Mouse (Mus musculus) natural killer cell, adult 2 months (primary cell): ENCODE measurements around the gene Prdx2.

Experiments used
- DNase-seq, 2 experiments: peaks; one replicate each; pipeline ENCODE4 v3.0.0; 2022; ENCODE audit warnings: low spot score in 2 of 2

Prdx2 gene

DNA sequence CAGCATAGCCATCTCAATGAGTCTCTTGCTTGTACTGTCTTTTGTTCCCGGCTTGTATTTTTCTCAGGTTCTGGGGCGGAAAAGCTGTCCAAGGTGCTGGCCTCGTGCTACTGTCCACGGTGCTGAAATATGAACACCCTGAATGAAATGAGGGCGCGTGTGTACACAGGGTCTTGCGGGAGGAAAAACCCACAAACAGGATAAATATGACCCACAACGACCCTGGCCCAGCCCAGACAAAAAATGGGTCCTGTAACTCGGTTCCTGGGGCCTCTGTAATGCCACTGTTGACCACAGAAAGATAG lies 22.2 kb upstream of the Prdx2 start:
- peak in 1 of 2 experiments; percentile 33 for DNase-seq

DNA sequence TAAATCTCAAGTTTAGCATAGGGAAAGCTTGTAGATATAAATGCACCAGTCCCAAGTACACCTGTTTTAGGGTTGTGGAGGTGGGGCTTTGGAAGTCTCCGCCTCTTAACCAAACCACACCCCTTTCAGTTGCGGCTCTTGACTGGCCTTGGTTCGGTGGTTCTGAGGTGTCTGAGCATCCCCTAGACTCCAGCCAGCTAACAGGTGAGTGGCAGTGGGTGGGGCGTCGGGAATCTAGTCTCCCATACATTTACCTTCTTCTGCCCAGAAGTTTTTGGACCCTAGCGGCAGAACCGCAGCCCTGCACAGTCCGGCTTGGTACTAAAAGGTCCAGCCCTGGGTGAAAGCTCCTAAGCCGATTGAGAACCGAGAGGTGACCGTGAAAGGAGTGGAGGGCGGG lies 19.6 kb upstream of the Prdx2 start:
- no peak for DNase-seq

DNA sequence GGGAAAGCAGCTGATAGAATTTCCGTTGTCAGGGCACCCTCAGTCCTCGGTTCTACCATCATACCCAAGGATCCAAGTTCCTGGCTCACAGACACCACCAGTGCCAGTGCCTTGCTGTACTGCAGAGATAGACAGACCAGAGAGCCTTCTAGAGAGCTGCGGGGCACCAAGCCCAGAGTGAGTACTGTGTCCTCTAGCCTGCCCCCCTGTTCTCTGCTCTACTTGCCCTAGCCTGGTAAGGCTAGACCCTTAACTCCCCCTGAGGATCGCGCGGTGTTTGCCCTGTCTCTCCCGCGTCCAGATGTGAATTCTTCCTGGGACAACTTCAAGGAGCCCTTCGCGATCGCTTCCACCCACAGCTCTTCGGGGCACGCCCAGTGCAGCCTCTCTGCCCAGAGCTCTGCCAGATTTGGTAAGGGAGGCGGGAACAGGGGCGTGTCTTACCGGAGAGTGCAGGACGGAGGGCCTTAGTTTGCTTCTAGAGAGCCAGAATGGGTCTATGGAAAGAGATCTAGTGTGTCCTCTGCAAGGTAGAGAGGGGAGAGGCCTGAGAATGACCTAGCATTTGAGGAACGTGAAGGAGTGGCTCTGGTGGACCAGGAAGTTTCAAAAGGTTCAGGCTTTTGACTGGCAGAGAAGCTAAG lies 16.7 kb upstream of the Prdx2 start:
- no peak for DNase-seq

DNA sequence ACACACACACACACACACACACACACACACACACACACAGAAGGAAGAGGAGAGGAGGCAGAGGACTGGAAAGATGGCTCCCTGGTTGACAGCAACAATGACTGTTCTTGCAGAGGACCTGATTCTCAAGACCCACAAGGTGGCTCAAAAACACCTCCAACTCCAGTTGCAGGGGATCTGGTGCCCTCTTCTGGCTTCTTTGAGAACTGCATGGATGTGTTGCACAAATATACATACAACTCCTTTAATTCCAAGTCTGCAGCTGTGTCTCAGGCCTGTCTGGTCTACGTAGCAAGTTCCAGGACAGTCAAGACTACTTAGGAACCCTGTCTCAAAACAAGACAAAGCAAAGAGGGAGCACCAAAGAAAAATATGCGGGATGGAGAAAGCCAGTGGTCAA lies 12.6 kb upstream of the Prdx2 start:
- DNase-seq, result peak; percentile 53 to 74

DNA sequence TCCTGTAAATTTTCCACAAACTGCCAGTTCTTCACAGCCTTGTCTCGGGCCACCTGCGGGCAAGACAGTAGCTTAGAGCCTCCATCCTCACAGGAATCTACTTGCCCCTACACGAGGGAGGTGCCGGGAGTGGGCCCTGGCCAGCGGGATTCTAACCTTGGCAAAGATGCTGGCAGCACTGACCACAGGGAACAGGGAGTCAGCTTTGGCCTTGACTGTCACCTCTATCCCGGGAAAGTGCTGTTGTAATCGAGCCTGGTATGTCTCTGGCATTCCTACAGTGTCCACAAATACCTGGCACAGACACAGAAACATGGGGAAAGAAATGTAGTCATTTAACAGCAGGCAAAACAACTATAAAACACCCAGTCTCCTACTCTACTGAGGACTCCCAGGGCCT lies 9.6 kb upstream of the Prdx2 start:
- DNase-seq, result no peak

DNA sequence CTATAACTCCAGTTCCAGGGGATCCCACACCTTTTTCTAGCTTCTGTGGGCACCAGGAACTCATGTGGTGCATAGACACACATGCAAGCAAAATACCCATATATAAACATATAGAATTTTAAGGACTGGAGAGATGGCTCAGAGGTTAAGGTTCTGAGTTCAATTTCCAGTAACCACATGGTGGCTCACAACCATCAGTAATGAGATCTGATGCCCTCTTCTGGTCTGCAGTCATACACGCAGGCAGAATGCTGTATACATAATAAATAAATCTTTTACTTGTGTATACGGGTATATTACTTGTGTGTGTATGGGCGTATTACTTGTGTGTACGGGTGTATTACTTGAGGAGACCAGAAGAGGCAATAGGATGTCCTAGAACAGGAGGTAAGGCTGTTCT lies 5.4 kb upstream of the Prdx2 start:
- no peak for DNase-seq

DNA sequence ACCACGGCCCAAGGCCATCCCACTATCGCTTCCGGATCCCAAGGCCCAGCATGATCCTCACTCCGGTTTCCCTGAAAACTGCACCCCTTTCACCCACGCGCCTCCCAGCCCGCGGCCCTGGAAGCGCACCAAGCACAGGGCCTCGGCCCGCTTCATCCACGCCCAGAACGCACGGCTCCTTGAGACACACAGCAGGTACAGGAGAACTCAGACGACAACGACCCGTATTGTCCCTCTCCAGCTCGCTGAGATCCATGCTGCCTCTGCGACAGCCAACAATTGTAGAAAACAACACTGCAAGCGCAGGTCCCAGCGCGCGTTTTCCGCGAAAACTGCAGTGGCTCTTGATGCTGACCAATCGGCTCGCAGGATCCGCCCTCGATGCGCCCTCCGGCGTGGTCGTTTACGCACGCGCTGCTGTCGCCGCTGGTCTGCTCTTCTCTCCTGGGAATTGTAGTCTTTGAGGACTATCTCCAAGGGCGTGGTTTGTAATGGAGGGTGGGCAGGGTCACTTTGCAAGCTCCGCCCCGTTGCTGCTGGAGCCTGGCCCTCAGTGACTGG lies 3.6 kb upstream of the Prdx2 start:
- peak; percentile 82 to 90 for DNase-seq

DNA sequence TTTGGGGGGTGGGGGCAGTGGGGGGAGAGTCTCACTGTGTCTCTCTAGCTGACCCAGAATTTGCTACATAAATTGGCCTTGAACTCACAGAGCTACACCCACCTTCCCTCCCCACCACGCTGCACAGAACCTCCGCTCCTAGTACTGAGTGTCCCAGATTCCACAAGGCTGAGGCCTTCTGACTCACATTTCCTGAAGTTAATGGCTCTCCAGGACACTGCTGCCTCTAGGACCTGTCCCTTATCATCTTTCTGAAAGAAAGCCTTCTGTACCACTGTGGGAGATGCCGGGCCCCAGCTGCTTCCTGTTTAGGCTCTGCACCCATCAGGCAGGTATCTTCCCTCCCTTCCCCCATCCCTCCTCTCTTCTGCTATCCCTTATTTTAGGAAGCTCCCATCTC lies 2.8 kb upstream of the Prdx2 start:
- DNase-seq, result no peak

DNA sequence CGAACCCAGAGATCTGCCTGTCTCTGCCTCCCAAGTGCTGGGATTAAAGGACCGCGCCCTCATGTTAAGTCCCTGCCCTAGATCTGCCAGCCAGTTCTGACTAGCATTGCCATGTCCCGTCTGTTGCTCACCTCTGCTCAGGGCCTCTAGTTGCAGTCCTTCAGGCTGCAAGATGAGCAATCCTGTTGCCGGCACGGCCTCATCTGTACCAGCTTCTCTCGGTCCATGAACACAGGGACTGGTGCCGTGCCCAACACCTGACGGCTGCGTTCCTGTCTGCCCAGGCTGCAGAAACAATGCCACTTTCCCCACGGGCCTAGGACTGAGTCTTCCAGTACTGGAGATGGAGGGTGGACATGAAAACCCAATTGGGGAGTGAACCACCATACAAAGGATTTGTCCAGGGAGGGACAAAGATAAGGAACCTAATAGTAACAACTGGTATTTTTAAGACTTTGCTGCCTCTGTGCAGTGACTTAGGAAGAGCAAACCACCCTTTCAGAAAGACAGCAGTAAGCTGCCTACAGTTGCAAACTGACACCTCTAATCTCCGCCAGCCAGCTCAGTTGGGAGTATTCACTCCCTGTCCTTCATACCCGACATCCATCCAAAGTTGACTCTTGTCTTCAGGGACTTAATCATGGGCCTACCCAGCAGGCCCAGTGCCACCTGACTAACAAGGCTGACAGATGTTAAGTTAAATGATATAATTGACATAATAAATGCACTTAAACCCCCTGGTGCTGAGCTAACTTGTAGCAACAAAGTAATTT lies 1.7 kb upstream of the Prdx2 start:
- no peak for DNase-seq

DNA sequence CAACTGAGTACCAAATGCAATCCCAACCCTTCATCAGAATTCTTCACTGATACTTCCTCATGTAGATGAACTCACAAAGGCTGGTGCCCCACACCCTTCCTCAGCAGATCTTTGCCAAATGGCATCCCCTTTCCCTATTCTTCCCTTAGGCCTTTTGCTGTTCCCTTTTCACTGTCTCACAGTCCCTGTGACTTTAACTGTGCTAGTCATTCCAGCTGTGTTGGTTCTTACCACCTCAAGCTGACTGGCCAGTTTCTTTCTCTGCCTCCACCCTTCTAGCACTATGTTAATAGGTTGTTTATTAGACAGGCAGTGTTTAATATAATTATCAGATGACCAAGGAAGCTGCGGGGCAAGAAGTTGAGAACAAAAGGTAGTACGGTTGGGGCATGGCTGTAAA lies 737 bp upstream of the Prdx2 start:
- DNase-seq, result no peak

DNA sequence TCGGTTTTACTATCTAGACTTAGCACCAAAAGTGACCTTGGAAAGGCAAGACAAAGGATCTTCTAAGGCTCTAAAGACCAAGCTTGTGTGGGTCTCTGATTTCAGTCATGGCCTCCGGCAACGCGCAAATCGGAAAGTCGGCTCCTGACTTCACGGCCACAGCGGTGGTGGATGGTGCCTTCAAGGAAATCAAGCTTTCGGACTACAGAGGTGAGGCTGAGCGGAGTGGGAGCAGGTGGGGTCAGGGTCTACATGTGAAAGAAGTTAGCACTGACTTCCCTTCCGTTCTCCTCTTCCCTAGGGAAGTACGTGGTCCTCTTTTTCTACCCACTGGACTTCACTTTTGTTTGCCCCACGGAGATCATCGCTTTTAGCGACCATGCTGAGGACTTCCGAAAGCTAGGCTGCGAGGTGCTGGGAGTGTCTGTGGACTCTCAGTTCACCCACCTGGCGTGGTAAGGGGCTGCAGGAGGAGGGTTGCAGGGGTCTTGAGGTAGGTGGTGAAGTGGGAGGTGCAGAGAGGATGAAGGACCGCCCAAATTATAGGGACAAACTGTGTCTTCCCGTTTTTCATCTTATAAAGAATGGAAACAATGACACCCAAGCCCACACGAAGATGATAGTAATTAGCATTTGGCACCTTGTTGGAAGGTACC lies 876 bp downstream of the Prdx2 start:
- DNase-seq, result no peak

DNA sequence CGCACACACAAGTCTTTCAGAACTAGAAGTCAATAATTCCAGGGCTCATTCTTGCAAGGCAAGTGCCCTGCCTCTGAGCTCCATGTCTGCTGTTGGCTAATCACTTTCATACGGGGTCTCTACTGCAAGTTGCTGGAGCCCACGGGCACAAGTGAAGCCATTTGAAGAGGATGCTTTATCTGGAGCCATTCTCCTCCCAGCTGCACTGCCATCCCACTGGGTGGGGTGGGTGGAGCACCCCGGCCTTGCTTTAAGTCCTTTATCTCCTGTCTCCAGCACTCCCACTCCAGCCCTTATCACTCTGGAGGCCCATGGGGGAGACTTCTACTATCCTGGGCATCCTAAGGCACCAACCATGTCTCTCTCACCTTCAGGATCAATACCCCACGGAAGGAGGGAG lies 1.5 kb downstream of the Prdx2 start:
- DNase-seq, result no peak

DNA sequence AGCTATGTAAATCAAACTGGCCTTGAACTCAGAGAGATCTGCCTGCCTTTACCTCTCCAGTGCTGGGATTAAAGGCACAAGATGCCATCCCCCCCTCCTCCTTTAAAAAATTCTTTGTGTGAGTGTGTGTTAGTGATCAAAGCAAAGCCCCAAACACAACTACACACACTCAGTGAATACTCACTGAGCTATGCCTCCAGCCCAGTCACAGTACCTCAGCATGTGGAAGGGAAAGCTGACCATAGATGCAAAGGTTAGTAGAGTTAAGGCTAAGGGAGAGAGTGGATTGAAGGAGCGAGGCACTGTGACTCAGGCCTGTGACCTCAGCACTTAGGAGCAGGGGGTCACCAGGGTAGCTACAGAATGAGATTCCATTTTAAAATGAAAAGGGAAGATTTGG lies 3.7 kb downstream of the Prdx2 start:
- no peak for DNase-seq

DNA sequence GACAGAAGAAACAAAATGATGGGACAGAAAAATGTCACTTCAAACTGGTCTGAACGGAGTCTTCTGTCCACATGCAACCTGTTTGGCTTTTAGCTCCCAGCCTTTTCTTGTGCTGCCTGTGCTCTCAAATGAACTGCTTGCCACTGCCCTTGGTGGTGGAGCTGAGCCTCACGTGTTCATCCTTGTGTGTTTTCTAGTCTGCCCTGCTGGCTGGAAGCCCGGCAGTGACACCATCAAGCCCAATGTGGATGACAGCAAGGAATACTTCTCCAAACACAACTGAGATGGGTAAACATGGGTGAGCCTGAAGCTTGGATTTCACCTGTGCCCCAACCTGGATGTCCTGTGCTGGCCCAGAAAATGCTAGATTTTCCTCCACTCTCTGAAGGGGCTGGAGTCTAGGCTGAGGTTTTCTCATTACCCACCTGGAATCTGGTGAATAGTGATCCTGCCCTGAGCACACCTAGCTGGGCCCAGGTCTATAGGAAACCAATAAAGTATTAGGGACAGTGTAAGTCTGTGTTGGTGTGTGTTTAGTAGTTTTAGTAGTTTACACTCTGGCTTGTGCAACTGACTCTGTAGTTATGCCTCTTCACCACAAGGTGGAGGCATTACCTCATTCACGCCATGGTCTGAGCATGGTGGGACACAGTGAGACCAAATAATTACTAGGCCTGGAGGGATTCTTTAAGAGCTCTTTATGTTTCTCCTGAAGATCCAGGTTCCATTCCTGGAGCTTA lies 4.6 kb downstream of the Prdx2 start:
- DNase-seq, result peak; percentile 59 to 65

DNA sequence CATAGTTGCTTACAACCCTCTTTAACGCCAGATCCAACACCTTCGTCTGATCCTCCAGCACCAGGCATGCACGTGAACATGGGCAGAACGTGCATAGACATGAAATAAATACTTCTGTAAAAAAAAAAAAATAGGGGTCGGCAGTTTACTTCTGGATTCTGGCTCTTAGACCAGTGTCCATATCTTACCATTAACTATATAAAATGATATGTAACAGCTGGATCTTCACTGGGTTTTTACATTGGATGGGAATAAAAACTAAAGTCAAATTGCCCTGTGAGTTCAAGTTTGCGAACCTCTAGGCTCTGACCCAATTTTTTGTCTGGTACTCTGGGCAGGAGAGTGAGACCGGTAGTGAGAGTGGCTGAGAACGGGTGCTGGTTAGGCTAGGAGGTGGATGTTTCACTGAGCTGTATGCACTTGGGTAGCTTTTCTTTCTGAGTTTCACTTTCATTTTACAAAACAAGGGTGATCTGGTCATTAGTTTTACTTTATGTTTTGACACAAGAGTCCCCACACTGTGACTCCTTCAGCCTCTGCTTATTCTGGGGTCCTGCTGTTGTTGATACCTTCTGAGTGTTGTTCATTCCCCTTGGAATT lies 5.3 kb downstream of the Prdx2 start:
- peak; percentile 30 to 52 for DNase-seq

DNA sequence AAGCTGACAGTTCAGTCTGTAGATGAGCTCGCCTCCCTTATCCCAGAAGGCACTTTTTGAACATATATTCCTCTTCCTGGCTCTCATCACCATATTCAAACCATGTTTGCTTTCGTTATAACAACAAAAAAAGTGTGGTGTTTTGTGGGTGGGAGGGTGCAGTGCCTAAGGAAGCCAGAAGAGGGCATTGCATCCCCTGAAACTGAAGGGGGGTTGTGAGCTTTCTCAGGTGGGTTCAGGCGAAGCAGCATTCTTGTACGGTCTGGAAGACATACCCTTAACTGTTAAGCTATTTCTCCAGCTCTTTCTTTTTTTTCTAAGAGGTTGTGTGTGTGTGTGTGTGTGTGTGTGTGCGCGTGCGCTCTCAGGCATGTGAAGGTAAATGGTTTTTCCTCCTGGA lies 6.0 kb downstream of the Prdx2 start:
- DNase-seq, result peak; percentile 89 to 90

DNA sequence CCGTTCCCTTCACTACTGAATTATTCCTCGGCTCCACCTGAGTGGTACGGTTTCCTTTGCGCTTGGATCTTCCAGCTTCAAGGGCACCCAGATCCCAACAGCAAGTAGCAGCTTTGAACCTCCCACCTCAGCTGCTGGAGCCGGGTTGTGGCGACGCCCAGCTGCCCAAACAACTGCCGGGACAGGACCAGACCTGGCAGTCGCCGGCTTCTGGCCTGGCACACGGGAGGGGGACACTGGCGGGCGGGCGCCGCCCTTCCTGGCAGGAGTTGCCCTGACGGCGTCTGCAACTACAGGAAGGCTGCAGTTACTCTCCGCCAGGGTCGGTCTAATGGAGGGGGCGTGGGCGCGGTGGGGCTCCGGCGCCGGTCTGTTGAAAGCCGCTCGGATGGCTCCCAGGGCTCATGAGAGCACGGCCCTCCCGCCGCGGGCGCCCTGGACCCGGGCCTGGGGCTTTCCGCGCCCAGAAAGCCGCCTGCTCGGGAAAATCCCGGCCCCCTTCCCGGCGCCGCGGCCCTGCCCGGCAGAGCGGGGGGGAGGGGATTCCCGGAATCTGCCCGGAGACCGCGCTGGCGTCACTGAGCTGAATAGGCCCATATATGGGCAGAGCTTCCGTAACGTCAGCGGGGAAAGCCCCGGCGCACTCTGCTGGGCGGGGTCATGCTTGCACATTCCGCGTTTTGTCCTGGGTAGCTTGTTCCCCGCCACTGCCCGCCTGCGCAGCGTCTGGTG lies 6.8 kb downstream of the Prdx2 start:
- peak; percentile 96 to 98 for DNase-seq

DNA sequence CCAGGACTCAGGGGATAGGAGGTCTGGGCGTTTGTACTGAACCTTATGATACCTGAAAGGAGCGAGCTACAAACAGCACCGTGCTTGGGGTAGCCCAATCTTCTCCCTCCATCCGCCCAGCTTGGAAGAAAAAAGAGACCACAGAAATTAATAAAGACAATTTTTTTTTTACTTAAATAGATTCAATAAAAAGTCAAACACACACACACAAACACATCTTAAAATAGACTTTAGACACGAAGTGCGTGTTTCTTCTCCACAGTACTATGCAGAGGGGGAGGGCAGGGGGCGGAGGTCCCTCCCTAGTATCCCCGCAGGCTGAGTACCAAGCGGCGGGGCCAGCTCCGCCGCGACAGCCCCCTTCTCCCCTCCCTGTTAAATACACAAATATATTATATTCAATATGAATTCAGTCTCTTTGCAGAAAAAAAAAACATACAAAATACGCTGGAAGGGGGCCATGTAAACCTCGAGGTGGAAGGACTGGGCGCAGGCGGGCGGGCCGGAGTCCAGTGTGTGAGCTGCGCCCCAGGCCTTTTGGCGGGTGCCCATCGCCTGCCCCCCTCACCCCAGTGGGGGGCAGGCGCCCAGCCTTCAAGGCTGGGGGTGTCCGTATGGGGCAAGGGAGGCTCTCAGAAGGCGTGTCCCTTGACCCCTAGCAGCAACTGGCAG lies 7.5 kb downstream of the Prdx2 start:
- no peak for DNase-seq

DNA sequence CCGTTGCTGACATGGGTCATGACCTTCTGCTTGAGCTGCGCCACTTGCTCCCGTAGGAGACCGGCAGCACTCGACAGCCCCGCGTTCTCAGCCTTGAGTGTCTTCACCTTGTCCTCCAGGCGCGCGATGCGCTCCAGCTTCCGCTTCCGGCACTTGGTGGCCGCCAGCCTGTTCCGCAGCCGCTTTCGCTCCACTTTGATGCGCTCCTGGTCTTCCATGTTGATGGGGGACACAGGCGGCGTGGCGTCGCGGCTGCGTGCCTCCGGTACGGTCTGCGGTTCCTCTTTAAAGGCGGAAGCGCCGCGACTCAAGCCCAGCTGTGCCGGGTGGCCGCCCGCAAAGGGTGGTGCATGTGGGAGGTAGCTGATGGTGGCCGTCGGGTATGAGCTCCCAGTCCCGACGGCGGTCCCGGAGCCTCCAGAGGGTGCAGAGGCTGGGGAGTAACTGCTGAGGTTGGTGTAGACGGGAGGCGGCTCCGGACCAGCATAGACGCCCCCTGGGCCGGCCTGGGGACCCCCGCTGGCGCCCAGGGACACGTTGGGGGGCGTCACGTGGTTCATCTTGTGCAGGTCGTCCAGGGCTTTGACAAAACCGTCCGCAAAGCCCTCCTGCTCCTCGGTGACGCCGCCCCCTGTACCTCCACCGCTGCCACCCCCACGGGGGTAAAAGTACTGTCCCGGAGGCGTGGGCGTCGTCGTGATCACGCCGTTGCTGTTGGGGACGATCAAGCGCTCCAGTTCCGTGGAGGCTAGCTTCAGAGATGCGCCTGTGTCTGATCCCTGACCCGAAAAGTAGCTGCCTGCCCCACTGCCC lies 8.3 kb downstream of the Prdx2 start:
- DNase-seq, result peak; percentile 66 to 75
